Mouse (Mus musculus): Measurements from ENCODE around the gene Slc4a4. TPM values are rescaled to one million over a fixed set of nuclear protein-coding genes. Genes with fewer than 3 reads are reported as not detected.

Gene Slc4a4
- total RNA-seq (2015; ENCODE audit: low replicate concordance) (not detected in 2 replicates), total RNA-seq (2017; ENCODE audit: low replicate concordance) (not detected in 2 replicates)

DNA sequence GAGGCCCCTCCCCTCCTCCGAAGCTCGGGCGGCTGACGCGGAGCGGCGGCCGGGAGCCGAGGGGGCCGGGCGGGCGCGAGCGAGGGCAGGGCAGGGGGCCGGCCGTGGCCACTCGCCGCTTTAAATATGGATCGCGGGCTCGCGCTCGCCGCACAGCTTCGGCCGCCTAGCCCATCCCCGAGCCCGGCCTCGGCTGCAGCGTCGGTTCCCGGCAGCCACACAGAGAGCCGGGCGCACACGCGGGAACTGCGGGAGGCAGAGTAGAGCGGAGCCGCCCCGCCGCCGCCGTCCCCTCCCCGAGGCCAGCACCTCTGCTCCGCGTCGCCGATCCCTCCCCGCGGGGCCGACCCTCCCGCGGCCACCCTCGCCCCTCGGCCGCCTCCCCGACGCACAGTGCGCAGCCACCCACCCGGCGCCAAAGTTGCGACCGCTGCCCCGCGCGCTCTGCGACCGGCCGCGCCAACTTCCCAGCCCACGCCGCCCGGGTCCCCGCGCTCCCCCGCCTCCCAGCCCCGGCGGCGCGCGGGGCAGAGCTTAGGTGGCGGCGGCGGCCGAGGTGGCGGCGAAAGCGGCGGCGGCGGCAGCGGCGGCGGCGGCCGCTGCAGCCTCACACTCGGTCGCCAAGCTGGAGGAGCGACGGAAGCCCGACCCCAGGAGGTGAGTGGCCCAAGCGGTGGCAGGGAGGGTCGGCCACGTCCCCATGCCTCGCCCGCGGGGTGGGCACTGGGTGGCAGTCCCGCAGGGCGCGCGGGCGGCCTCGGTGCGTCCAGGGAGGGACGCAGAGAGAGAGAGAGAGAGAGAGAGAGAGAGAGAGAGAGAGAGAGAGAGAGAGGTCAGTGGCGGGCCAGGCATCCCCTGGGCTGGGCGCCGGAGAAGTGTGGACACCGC, at the start of gene Slc4a4:
Slc4a4 (plus strand) TSS at position 151 of the 888 bp plus-strand sequence.
- no peak for ATAC-seq (replicated peaks; ENCODE audit: low FRiP score, poor library complexity, severe bottlenecking)

DNA sequence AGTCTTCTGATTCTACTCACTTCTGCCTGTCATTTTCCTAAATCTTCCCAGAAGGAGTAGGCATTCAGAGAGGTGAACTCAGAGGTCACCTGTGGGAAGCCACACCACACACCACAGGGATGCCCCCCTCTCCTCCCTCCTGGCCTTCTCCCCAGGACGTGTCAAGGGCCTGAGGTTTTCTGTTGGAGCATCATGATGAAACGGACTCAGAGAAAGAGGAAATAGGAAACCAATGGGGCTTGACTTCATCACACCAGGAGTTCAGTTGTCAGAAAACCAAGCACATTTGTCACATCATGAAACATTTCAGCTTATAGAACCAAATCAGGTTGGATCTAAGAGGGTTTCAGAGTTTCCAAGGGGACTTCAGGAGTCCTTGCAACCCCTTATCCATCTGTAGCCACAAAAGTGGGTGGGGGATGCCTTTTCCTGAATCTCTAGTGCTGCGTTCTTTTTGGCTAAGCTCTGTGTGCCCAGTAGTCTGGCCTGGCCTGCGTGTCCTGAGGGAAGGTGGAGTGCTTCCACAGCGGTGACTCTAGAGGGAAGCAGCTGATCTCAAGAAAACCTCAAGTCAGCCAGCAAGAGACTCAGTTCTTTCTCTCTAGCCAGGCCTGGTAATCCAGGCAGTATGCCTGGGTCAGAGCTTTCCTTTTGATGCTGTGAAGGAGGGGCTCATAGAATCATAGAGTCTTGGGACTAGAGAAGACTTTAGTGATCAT, 46.4 kb upstream of the Slc4a4 start:
- ATAC-seq (replicated peaks; ENCODE audit: low FRiP score, poor library complexity, severe bottlenecking), result no peak

DNA sequence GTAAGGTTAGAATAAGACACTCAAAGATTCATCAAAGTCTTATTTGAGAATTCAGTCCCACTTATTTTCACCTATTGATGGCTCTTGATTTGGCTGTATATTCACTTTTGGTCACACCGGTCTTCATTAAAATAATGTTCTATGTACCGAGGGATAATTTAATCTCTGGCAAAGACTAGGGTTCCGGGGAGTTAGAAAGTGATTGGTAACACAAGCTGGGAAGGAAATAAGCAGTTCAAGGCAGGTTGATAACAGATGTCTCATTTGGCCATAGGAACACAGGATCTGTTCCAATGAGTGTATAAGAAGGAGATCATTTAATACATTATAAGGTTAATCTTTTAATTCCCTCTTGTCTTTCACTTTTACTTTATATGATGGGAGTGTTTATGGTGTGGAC, 29.3 kb upstream of the Slc4a4 start:
- ATAC-seq (replicated peaks; ENCODE audit: low FRiP score, poor library complexity, severe bottlenecking), result no peak

DNA sequence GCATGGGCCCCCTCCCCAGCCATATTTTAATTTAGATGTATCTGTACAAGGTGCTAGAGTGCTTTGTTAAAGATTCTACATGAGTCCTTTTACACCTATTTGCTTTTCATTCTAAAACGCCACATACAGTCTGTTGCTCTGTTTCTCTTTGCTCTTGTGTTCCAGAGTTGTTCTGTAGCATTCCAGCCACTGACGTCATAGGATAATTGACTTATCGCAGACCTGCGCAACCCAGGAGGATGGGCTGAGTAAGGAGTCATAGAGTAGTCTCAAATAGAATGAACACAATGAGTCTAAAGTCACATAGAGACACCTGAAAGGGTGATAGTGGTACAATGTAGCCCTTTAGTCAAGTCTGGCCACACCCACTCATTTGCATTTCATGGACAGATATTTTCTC, 28.8 kb upstream of the Slc4a4 start:
- ATAC-seq (replicated peaks; ENCODE audit: low FRiP score, poor library complexity, severe bottlenecking), result no peak

DNA sequence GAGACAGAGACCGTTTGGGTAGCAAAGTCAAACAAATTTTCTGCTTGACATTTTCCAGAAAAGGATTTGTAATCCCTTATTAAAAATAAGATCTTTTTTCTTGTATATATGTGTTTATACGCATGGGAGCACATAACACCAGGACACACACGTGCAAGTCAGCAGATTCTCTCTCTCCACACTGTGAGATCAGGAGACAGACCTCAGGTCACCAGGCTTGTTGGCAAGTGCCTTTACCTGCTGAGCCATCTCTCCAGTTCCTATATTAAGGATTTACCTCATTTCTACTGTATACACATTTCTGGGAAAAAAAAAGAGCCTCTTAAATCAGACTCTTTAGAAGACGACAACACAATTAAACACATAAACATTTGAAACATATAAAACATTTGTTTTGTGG, 28.4 kb upstream of the Slc4a4 start:
- ATAC-seq (replicated peaks; ENCODE audit: low FRiP score, poor library complexity, severe bottlenecking), result no peak

DNA sequence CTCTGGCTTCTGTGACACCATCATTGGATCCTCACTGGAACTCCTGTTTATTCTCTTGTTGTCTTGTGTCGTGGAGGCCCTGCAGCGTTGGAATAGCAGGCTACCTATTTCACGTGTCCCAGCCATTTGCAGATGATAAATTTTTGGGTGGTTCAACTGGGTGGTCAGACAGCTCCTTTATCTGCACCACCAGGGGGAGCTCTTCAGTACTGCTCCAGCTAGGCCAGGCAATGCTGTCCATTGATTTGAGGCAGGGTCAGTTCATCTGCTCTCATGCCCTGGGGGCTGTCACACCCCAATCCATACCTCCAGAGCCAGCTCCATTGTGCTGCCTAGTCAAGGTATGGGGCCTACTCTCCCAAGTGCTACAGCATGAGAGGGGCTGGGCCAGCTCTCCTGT, 24.5 kb upstream of the Slc4a4 start:
- no peak for ATAC-seq (replicated peaks; ENCODE audit: low FRiP score, poor library complexity, severe bottlenecking)

DNA sequence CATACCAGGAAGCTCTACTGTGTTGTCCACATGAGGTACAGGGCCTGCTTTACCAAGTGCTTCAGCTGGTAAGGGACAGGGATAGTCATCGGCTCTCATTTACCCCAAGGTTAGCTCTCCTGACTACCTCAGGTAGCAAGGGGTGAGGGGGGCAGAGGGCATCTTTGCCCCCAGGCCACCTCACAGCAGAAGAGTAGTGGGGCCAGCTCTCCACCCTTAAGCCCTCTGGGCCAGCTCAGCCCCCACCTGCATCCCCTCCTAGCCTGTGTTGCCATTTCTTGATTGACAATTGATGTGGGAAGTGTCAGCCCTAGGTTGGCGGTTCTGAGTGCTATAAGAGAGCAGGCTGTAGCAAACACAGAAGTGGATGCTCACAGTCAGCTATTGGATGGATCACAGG, 23.8 kb upstream of the Slc4a4 start:
- ATAC-seq (replicated peaks; ENCODE audit: low FRiP score, poor library complexity, severe bottlenecking), result no peak

DNA sequence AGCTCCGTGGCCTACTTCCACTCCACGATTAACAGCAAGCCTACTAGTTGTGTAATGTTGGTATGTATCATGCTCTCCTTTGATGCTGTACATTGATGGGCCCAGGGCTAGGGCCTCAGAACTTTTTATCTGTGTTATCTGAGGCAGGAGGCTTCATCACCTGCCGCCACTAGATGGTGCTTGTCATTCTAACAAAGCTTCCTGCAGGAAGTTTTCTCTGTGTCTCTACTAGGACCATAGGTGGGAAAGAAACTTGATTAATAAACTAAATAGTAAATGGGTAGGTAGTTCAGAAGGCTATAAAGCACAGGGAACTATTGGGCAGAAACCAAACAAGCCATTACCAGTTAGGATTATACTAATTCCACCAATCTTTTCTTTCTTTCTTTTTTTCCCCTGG, 2.5 kb upstream of the Slc4a4 start:
- ATAC-seq (replicated peaks; ENCODE audit: low FRiP score, poor library complexity, severe bottlenecking), result no peak

DNA sequence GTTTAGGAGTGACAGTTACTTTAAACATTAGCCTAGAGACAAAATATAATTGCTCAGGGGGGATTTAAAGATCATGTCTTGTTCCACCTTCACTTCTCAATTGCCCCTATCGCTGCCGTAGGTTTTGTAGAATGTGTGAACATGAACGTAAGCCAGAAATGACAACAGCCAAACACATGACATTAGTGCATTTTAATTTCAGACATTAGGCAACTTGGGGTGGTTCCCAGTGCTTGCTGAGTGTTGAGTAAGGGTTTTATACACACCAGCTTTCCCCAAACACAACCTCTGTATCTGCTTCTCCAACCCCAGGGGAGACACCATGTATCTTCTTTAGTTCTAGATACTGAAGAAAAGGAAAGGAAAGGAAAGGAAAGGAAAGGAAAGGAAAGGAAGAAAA, 1.1 kb upstream of the Slc4a4 start:
- ATAC-seq (replicated peaks; ENCODE audit: low FRiP score, poor library complexity, severe bottlenecking), result no peak

DNA sequence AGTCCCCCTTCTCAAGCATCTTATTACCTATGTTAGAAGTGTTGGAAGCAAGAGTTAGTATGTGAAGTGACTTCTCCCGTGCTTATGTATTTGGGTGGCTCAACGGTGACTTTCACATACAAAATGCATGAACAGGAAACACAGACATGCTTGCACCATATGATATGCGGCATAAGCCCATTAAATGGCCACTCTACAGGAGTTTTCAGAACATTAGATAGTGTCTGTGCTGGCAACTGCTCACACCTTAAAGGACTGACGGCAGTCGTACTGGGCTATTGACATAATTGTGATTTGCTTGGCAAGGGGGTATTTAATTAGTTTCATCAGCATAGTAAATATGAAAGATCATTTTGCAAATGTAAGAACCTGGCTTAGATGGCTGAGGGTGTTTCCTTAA, 674 bp upstream of the Slc4a4 start:
- no peak for ATAC-seq (replicated peaks; ENCODE audit: low FRiP score, poor library complexity, severe bottlenecking)

DNA sequence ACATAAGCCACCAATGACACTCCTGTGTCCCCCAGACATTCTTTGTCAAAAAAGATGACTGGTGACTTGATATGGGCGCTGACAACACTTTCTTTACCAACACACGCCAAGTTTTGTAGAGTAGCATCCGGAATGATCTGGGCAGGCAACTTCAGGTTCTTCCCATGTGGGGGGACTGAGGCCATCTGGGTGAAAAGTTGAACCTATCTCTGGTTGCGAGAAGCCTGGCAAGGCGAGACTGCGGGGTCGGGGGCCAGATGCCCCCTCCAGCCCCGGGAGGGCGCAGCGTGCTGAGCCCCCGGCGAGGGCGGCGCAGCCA, 310 bp upstream of the Slc4a4 start:
- ATAC-seq (replicated peaks; ENCODE audit: low FRiP score, poor library complexity, severe bottlenecking), result no peak

DNA sequence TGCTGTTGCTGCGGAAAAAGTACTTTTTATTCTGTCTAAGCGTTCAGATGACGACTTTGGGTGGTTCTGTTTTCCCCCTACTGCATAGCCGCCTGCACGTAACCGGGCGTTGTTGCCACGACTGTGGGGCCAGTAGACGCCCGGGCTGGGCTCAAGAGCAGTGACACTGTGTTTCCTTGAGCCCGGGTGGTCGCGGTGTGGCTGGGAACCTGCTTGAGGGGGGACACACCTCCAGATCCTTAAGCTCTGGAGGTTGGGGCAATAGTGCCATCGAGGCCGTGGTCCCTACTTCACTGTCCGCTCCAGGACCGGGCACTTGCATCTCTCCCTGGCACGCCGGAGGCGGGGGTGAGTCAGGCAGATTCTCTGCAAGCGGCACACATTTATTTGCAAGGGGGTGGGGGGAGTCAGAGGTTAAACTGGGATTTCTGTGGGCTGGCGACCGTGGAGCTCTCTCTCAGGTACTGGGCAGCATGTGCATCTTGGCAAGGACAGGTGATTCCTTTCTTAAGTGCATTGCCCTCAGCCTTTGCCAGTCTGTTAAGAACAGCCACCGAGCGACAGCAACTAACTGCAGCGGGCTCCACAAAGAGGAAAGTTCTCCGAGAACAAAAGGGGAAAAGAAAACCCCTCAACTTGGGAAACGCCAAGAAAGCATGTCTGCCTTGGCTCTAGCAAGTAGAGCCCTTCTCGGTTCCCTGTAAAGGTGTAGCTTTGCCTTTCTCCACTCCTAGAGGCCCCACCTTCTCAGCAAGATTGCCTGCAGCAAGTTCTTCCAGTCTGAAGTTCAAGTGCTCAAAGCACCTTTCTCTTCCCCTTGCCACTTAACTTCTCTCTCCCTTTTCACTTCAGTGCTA, 1.2 kb downstream of the Slc4a4 start:
- no peak for ATAC-seq (replicated peaks; ENCODE audit: low FRiP score, poor library complexity, severe bottlenecking)

DNA sequence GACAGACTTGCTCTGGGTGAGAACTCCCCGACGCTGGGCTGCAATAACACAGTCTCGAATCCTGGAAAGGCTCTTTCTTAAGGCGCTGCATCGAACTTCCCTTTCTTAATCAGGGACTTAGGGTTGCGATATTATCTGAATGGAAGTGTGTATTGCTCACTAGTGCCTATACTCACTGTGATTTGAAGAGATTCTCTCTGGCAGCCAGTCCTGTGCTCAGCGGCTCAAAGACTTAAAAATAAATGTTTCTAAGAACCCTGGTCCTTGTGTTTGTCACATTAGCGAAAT, 1.7 kb downstream of the Slc4a4 start:
- ATAC-seq (replicated peaks; ENCODE audit: low FRiP score, poor library complexity, severe bottlenecking), result no peak

DNA sequence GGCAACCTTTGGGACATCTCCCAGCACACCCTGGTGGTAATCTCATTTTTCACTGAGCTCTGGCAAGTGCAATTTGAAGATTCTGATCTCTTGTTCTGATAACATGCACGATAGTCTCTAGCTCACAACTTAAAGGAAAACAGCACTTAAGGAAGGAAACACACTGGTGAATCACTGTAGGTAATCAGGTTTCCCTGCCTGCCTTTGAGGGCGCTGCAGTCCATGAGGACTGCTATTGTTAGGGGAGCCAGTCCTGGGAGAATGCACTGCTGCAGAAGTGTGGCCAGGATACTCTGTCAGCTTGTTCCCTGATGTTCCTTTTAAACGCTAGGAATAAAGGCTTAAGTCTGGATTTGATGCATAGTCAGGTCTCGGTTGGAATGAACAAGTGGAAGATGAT, 2.7 kb downstream of the Slc4a4 start:
- no peak for ATAC-seq (replicated peaks; ENCODE audit: low FRiP score, poor library complexity, severe bottlenecking)

DNA sequence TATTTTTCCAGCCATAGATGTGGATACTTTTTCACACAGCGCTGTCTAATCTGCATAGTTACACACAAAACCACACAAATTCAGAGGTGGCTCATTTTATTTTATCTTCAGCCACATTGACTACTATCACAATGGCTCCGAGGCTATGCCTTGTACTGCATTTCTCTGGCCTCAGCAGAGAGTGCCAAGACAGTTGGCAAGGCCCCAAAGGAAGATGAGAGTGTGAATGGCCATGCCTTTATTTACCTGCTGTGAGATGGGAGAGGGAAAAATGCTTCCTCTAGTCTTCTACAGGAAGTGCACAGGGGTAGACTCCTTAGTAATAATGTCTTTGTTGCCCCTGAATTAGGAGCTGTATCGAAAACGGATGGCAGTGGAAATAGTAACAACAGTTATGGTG, 3.5 kb downstream of the Slc4a4 start:
- no peak for ATAC-seq (replicated peaks; ENCODE audit: low FRiP score, poor library complexity, severe bottlenecking)

DNA sequence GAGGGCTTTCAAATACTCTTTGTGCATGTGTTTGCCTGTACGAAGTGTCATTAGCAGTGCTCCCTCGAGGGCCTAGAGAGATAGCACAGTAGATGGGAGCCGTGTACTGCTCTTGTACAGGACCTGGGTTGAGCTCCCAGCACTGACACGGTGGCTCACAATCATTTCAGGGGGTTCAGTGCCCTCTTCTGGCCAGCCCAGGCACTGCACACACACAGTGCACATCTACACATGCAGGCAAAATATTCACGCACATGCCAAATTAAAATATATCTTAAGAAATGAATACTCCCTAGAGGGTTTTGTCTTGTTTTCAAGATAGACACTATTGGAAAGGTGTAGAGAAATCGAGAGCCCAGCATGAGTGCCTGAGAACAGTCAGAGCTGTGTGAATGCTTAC, 10.0 kb downstream of the Slc4a4 start:
- ATAC-seq (replicated peaks; ENCODE audit: low FRiP score, poor library complexity, severe bottlenecking), result no peak

DNA sequence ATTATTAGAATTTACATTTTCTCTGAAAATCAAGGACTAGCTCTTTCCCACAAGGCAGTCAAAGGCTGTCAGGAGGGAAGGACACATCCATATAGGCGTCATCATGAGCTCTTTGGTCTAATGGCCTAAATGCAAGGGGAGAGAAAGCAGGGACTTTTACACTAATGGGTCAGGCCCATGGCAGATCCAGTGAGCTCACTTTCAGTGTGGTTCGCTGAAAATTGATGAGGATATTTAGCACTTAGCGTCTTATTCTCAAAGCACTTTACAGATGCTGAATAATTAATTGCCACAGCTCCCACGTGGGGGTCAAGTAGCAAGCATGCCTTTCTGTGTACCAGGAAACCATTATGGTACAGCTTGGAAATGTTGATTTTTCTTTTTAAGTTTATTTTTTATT, 16.5 kb downstream of the Slc4a4 start:
- no peak for ATAC-seq (replicated peaks; ENCODE audit: low FRiP score, poor library complexity, severe bottlenecking)

DNA sequence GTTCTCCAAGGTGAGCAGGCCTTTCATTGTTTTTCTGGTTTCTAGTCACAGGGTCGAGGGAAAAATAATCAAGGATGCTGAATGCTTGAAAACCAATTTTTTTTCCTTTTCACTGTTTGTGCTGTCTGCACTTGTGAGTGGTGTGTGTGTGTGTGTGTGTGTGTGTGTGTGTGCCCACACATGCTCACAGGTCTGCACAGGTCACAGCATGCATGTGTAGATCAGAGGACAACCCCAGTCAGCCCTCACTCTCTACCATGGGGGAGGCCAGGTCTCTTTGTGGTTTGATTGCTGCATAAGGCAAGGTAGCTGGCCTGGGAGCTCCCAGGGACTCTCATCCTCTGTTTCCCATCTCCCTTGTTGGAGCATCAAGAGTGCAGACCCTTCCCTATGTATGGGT, 16.9 kb downstream of the Slc4a4 start:
- ATAC-seq (replicated peaks; ENCODE audit: low FRiP score, poor library complexity, severe bottlenecking), result no peak

DNA sequence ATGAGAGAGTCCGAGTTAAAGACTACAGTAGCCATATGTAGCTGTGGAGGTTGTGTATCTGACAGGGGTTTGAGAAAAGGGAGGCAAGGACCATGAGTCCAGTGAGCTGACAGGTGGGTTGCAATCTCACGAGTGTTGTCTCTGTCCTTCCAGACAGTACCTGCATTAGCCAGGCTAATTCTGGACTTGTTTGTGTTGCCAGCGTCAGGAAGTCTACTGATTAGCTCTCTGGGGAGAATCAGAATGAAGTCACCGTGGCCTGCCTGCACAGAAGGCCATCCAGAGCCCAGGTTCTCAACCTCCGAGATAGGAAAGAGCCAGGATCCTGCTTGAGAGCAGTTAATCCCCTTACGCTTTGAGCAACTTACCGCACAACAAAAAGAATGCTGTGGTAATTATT, 18.2 kb downstream of the Slc4a4 start:
- no peak for ATAC-seq (replicated peaks; ENCODE audit: low FRiP score, poor library complexity, severe bottlenecking)

DNA sequence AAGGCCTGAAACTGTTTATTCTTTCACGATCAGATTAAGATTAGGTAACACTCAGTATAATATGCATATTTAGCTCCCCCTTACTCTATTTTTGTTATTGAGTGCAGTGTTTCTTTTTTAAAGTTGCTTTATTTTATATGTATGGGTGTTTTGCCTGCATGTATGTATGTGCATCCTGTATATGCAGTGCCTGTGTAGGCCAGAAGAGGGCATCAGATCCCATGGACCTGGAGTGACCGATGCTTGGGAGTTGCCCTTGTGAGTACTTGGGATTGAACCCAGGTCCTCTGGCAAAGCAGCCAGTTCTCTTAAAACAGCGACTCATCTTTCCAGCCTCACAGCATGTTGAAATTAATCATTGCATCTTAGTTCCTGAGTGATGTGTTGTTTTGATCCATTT, 21.0 kb downstream of the Slc4a4 start:
- ATAC-seq (replicated peaks; ENCODE audit: low FRiP score, poor library complexity, severe bottlenecking), result no peak

DNA sequence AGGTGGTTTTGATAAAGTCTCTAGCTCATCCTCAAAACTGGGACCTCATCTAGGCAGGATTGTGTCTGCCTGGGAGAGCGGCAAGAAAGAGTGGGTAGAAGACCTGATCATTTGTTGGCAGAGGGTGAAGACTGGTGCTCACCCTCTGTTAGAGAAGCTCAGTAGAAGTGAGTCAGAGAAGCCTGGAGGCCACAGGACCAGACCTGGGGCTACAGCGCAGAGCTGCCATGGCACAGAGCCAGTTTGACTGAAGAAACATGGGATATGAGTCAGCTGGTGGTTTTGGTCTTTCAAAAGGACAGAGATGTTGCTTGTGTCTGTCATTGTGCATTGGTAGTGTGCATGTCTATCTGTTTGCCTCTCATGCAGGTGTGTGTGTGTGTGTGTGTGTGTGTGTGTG, 26.0 kb downstream of the Slc4a4 start:
- ATAC-seq (replicated peaks; ENCODE audit: low FRiP score, poor library complexity, severe bottlenecking), result no peak

Data from erythroblast, adult 5-6 weeks (primary cell).